Mouse (Mus musculus) gastrocnemius, postnatal 4 days (tissue): ENCODE results near the gene Btbd35f7. TPM values are rescaled to one million over a fixed set of nuclear protein-coding genes. Genes with fewer than 3 reads are reported as not detected.
"Not testable (repeated sequence)": the region's sequence is repeated elsewhere in the genome, so short reads cannot be mapped to it uniquely, and the experiment has no call there.

Source experiments
- DNase-seq, 2 experiments: peaks; one replicate each; pipeline ENCODE4 v3.0.0; 2021 to 2022; ENCODE audit warnings: low spot score in 2 of 2, mixed read lengths in 2 of 2
- long read RNA-seq, 2 experiments: library from polyadenylated mRNA; stranded (forward); transcript quantifications; one replicate each; pipeline ENCODE4 v2.0.0; 2021
- total RNA-seq, 2 experiments: library from RNA; stranded (reverse); gene quantifications; 2 replicates each; pipeline ENCODE4 v1.2.3; 2021

Btbd35f7 gene
- total RNA-seq, result not detected
- long read RNA-seq, experiment 1, result 0 reads
- long read RNA-seq, experiment 2, result 0 reads

GRCm38 (mm10) chrX:5668767-5669166 is at the start of gene Btbd35f7:
Btbd35f7 (plus strand) TSS chrX:5669067.
- not testable (repeated sequence) for DNase-seq

Other genes with a start within 250 kb of the Btbd35f7 start
- not detected for gene Mycs, start 199.8 kb upstream of the Btbd35f7 start, total RNA-seq